Mouse (Mus musculus) cerebellum, postnatal 4 days (tissue): ENCODE data around the gene Sec14l1.
"Not testable (repeated sequence)": the region's sequence is repeated elsewhere in the genome, so short reads cannot be mapped to it uniquely, and the experiment has no call there.

ENCODE experiments used
- DNase-seq, 2 experiments: peaks; one replicate each; pipeline ENCODE4 v3.0.0; 2022; ENCODE audit warnings: low spot score in 2 of 2, mixed read lengths in 1 of 2

Gene Sec14l1

DNA sequence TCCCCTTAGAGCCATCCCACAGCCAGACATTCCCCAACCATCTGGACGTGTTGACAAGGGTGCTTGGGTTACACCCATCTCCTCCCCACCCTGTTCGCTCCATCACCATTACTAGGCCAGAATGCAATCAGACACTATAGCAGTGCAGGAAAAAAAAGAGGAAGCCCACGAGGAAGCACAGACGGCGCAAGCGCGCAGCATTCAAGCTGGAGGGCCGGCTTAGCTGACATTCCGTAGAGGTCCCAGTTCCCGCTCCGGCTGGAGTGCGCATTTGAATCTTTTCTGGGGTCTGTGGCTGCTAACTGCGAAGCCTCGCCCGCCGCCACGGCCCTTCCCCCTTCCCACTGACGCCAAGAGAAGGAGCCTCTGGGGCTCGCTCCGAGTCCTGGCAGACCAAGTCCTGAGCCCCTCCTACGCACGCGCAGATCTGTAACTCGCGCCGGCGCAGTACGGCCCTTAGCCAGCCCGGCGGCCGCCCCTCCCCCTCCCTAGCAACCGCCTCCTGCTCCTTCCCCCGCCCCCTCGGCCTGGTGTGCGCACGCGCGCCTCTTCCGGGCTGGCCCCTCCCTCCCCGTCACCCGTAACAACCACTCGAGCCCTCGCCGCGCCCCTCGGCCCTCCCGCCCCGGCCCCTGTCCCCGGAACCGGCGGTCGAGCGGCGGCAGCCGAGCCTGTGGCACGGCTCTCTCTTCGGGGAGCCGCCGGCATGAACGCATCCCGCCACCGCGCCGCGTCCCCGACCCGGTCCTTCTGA, at the start of gene Sec14l1:
Gene Sec14l1, plus strand, starts transcription at position 577 of the 754 bp plus-strand sequence.
- DNase-seq: peak; percentile 98 to 100

DNA sequence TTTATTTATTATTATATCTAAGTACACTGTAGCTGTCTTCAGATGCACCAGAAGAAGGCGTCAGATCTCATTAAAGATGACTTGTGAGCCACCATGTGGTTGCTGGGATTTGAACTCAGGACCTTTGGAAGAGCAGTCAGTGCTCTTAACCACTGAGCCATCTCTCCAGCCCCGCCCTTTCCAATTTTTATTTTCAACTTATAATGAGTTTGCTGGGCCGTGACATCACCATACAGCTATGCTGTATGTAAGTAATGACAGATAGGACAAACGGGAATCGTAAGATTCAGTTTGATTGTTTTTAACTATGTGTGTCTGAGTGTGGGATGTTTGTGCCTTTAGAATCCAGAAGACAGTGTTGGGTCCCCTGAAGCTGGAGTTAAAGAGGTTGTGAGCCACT, 49.4 kb upstream of the Sec14l1 start:
- DNase-seq: not testable (repeated sequence)

DNA sequence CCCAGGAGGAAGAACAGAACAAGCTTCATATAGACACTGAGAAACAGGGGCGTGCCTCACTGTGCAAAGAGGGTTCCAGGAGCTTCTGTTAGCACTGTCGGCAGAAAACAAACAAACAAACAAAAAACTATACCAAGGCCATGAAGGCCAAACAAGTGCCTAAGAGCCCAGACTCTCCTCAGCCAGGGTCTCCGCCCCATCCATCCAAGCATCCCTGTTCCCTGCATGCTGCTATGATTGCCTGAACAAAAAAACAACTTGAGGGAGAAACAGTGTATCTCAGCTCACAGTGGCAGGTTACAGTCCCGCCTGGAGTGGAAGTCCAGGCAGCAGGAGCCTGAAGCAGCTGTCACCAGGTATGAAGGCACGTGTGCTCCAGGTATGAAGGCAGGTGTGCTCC, 48.2 kb upstream of the Sec14l1 start:
- DNase-seq: no peak

DNA sequence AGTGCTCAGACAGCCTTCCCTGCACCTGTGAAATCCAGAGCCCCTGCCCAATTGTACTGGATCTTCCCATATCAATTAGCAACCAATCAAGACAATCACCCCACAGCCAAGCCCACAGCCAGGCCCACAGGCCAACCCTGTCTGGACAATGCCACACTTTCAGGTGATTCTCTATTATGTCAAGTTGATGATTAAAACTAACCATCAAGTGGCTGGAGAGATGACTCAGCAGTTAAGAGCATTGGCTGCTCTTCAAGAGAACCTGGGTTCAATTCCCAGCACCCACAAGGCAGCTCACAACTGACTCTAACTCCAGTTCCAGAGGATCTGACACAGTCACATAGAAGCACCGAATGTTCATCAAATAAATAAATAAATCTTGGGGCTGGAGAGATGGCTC, 46.6 kb upstream of the Sec14l1 start:
- DNase-seq: no peak

DNA sequence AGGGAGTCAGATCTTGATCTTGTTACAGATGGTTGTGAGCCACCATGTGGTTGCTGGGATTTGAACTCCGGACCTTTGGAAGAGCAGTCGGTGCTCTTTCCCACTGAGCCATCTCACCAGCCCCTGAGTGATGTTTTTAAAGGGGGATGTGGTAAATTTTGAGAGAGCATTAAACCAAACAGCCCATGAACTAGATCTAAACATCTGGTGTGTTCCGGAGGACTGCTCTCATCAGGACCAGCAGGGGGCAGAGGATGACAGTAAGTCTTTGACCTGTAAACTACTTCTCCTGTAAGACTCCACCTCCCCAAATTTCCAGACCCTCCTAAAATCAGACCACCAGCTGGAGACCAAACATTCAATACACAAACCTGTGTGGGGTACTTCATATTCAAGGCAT, 45.9 kb upstream of the Sec14l1 start:
- DNase-seq: no peak

DNA sequence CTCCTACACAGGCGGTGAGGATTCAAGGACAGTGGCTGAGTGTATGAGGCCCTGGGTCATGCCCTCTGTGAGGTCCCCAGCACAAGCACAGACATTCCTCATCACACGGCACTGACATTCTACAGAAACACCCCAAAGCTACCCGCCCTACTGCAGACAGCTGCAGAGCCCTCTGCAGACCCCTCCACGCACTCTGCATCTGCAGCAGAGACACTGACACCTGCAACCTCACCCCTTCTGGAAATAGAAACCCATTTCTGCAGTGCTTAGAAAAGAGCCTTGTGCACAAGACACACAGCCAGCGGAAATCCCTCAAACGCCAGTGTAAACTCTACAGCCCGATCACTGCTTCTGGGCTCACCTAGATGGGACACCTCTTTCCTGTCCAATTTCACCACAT, 44.3 kb upstream of the Sec14l1 start:
- no peak for DNase-seq

DNA sequence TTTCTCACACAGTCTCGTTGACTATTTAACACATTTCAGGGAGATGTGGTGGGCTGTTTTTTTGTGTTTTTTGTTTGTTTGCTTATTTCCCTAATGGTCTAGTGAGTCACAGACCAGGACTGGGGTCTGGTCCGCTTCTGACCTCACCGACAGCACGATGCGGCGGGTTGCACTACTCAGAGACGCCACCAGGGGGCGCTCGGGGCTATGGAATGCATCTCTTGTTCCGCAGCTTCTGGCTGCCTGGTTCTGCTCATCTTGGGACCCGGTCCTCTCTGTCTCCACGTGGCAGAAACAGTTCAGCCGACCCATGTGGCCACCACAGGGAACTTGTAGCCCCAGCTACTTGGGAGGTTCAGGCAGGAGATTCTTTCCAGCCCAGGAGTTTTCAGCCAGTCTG, 42.8 kb upstream of the Sec14l1 start:
- peak; percentile 86 to 90 for DNase-seq

DNA sequence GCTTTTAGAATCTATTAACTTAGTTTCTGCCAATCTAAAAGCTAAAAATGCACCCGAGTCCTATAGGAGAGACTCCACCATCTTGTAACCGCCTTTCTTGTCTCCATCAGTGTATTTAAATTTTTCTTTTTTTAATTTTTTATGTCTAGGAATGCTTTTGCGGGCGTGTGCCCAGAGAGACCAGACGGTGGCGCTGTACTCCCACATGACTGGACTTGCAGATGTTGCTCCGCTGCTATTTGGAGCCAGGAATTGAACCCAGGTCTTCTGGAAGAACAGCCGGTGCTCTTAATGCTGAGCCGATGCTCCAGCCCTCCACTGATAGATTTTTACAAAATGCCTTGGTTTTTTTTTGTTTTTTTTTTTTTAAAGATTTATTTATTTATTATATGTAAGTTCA, 41.5 kb upstream of the Sec14l1 start:
- DNase-seq: no peak

DNA sequence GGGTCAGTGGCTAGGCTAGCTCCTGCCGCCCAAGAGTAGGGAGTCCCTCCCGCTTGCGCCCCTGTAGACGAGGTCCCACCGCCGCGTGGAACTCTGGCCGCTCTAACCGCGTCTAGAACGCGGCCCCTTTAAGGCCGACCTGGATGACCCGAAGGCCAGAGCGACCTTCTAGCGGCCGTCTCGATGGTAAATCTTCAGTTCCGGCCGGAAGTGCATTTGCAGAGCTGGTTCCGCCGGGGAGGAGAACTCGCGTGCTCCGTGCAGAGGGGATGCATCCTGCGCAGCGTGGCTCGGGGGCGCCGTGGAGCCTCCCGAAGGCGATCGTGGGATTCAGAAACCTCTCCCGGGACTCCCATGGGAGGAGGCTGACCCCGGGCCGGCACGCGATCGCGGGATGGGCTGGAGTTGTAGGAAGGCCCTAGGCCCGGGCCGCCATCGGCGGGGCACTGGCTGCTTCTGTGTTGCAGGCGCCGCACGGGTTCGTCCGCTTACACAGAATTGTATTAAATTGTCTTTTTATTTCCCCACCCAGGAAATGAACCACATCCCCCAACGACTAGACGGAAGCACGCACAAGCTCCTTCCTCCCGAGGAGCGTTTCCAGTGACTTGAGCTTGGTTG, 38.3 kb upstream of the Sec14l1 start:
- DNase-seq: peak; percentile 61 to 74

DNA sequence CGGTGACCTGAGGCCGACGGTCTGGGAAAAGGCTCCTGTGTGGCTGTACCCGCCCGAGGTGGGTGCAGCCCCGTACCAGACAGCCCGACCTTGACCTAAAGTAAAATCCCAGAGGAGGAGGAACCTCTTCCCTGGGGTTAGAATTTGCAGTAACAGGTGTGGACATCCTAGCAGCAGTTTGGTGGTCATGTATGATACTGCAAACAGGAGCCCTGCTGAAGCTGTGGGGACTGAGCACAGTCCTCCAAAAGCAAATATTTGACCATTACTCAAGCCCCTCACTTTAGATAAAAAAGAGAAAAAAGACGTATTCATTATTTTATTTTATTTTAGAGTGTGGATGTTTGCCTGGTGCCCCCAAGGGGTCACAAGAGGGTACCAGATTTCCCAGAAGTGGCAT, 37.7 kb upstream of the Sec14l1 start:
- DNase-seq: no peak

DNA sequence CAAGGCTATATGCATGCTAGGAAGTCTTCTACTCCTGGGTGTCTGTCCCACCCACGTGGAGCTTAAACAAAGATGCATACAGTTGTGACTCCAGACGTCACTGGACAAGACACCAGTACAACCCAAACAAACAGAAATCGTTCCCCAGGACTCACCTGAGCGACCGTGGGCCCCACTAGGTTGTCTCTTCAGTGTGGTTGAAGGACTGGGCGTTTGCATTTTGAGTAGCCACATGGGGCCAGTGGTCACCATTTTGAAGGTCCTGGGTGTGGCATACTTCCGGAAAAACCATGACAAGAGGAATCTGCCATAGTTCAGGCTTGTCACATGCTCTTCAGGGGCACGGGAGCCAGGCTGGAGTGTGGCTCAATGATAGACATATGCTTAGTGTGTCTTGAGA, 37.1 kb upstream of the Sec14l1 start:
- no peak for DNase-seq

DNA sequence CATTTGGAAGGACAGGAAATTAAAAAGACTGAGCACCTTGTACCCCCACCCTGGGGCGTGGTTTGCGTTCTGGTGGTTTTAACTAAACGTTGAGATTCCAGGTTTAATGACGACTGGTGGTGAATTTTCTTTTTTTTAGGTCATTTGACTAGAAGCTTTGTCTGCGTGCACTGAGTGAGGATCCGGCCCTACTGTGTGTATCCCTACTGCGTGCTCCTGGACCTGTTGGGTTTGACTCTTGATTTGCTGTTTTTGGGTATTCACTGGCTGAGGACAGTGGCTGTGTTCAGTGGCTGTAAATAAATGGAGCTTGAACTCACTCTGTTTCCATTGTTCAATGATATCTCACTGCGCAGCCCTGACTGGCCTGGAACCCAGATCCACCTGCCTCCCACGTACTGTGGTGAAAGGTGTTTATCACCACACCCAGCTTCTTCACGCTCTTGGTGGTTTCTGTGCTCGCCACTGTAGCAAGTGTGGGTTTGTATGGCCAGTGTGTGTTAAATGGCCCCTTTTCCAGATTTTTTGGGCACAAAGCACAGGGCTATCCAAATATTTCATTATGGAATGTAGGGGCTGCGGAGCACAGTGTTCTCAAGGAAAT, 36.2 kb upstream of the Sec14l1 start:
- no peak for DNase-seq

DNA sequence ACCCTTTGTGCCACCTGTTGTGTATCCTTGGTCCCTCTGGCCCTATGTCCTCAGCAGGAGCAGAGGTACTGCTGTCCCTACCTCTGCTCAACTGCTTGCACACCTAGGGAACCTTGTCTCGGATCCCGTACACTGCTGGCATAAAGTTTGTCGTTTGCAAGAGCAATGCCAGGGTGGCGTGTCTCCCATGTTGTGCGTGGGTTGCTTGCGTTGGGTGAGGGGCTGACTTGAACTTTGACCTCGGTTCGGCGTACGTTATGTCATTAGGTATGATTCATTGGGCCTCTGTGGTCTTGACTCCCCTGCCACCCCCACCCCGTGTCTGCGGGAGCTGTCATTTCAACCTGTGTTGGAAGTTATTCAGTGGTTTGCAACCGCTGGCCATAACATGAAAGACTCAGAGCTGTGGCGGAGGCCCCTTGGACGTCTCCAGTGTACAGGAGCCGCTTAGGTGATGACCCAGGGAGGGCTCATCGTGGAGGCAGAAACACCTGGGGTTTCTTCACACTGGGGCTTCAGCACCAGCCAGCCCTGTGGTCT, 35.2 kb upstream of the Sec14l1 start:
- DNase-seq: no peak

DNA sequence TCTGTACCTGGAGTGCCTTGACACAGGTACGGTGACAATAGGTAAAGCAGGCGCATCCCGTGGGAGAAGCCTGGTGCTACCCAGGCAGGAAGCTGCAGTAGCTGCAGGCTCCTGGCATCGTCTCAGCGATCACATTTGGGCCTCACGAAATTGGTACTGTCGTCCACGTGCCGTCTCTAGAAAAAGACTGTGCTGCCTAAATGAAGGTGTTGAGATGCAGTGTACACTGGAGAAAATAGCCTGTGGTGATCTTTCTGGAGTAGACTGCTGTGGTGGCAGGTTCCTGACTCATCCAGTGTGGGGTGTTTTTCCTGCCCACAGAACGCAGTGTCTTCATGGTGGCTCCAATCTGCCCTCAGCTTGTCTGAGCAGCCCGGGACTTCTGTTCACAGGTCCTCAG, 34.8 kb upstream of the Sec14l1 start:
- DNase-seq: no peak

DNA sequence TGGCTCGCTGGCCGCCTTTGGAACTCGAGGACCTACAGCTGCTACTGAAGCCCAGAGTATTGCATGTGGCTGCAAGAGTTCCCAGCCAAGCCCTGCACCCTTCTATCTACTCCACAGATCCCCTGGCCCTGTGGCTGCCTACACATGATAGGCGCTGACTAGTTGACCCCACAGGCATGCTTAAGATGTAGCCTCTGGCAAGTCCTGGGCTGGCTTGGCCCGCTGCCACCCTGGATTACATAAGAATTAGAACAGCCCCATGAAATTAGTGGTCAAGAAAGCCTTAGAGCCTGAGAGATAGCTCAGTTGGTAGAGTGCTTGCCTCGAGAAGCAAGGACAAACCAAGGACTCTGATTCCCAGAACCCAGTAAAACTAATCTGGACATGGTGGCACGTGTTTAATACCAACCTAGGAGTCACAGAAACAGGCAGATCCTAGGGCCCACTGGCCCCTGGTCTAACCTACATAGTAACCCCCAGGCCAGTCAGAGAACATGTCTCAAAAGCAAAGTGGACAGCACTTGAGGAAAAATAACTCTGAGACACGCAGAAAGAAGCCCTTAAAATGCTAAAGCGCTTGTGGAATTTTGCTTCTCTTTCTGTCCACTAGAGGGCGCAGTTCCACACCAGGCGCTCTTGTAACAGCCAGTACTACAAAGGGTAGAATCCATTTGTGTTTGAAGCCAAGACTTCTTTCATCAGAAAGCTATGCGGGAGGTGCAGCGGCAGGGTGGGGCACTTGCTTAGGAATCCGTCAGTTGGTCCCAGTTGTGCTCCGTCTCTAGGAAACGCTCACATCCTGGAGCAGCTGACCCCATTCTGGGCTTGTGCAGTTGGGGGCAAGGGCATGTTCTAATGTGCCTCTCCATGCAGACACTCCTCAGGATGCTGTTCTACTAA, 33.6 kb upstream of the Sec14l1 start:
- DNase-seq: peak in 1 of 2 experiments; percentile 73

DNA sequence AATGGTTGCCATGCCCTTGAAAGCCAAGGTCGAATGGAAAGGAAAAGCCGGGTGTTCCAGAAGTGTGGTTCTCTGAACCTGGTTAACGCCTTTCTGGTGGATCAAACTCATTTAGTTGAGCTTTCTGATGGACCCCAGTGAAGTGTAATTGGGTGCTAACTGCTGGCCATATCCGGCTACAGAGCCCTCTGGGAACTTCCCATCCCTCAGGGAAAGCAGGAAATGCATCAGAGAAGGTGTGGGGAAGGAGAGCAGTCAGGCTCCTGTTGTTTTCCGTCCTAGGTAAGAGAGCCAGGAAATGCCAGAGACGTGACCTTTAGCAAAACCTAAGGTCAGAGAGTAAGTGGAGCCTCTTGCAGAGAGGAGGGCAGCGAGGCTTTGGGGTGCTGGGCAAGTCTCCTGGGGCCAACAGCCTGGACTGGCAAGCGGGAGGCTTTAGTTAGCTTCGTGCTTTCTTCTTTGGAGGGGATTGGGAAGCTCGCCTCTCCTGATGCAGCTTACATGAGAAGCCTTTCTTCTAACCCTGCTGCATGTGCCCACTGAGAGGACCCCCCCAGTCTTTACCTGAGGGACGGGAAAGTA, 32.5 kb upstream of the Sec14l1 start:
- no peak for DNase-seq

DNA sequence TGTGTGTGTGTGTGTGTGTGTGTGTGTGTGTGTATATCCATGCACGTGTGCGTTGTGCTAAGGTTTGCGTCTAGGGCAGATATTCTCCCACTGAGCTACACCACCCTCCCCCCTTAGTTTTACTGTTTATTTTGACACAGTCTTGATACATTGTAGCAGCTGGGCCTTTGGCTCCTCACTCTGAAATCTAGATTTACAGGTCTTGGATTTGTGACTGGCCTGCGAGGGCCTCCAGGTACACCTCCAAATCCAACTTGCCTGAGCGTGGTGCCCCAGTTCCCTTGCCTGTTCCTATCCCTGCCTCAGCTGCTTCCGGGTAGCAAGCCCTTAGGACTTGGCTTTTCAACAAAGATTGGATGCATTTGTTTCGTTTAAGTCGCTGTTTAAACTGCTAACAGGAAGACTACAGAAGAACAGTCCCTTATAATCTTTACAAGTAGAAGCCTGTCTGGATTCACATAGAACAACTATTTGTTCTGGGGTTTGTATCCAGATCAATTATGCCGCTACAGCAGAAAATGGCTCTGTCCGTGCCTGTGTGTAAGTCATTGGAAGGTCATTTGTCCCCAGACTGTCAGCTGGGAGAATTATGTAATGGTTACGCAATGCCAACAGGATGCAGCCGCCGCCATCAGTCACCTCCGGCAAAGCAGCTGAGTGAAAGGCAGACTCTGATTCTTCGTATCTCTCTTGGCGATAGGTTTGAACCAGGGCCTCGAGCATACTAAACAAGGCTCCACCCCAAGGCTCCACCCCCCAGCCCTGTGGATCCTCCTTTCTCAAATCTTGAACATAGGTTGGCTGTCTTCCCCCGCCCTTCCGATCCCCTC, 31.7 kb upstream of the Sec14l1 start:
- DNase-seq: no peak

DNA sequence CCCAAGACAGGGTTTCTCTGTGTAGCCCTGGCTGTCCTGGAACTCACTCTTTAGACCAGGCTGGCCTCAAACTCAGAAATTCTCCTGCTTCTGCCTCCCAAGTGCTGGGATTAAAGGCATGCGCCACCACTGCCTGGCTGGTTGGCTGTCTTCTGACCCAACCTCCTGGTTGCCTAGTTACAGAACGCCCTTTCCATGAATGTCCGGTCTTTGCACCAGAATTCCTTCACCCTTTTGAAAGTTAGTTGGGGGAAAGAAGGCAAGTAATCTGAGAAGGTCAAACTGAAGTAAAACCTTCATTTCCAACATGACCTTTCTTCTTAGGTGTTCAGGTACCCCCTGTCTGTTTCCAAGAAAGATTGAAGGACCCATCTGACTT, 31.1 kb upstream of the Sec14l1 start:
- DNase-seq: not testable (repeated sequence)

DNA sequence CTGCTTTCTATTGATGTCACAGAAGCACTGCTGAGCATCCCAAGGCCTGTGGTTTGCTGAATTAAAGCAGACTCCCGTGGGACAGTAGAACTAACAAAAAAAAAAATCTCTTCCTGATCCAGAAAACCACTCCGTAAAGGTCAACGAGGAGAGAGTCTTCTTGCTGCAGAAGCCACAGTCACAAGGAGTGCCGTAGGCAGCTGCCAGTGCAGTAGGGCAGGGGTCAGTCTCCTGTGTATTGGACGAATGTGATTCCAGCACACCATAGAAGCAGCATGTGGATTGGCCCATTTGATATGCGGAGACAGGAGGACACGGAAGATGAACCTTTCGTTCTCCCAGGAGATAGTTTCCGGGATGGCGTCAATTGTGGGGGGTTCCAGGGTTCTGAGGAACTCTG, 28.8 kb upstream of the Sec14l1 start:
- no peak for DNase-seq

DNA sequence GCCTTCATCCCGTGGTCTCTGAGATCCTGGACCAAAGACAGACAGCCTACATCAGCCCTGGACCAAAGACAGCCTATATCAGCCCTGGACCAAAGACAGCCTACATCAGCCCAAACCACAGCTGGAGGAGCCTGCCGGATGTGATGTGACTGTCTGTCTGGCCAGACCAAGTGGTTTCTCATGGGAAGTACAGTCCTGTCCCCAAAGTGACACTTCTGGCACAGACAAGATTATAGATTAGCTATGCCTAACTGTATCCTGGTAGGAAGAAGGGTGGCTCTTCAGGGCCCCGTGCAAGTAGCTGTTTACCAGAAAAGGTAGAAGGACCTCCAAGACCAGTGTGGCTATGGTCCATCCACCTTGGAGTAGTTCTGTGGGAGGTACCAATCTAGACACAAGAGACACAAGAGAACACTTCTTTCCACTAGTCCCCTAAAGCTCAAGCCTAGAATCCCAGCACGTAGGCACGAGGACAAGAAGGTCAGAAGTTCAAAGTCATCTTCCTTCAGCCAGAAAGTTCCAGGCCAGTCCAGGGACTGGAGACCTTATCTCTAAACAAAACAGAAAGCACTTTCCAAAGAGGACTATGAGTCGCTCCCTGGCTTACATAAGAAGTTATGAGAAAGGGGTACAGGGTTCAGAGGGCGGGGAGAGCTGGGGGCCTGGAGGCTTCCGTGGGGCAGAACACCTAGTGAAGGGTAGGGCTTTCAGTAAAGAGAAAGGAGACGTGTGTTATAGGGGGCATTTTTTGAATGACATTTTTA, 27.8 kb upstream of the Sec14l1 start:
- DNase-seq: no peak
